Mouse (Mus musculus) CH12.LX (cell line): ENCODE results near the gene Ppp6r1. TPM values are rescaled to one million over a fixed set of nuclear protein-coding genes. Genes with fewer than 3 reads are reported as not detected.

Experiments
- DNase-seq: peaks from one replicate; pipeline ENCODE4 v3.0.0-alpha.2; 2013; ENCODE audit errors: extremely low read depth
- H3K27ac ChIP-seq: 2 replicates; pipeline ENCODE4 v1.5.1; 2012; ENCODE audit warnings: low read depth, mild to moderate bottlenecking, control low read depth, moderate library complexity; ENCODE audit not compliant: insufficient read depth
- H3K27me3 ChIP-seq: replicated peaks from 2 replicates; pipeline ENCODE3; 2012; ENCODE audit warnings: inconsistent platforms
- H3K36me3 ChIP-seq, 2 experiments: replicated peaks in 1 of 2; 2 replicates each; pipeline versions ENCODE3 to v1.6.1; 2012; ENCODE audit warnings: inconsistent platforms in 1 of 2, low read length in 1 of 2, mild to moderate bottlenecking in 1 of 2, mixed read lengths in 1 of 2, moderate library complexity in 1 of 2; ENCODE audit not compliant: control insufficient read depth in 1 of 2, insufficient read depth in 1 of 2
- H3K4me1 ChIP-seq, 2 experiments: 2 replicates each; pipeline ENCODE4 v1.6.1; 2012; ENCODE audit warnings: inconsistent platforms in 1 of 2, moderate library complexity in 1 of 2; ENCODE audit not compliant: insufficient read depth in 2 of 2, control insufficient read depth in 1 of 2
- H3K4me2 ChIP-seq: 2 replicates; pipeline ENCODE4 v1.6.1; 2012; ENCODE audit warnings: low read depth, mild to moderate bottlenecking, control low read depth; ENCODE audit not compliant: poor library complexity, insufficient read depth, severe bottlenecking
- H3K4me3 ChIP-seq, 3 experiments: fragments of 150-350 bp in 1 of 3; sonication (generic) in 1 of 3; replicated peaks in 1 of 3; 2 replicates each; pipeline versions ENCODE3 to v1.5.1; 2011 to 2012; ENCODE audit warnings: low read depth in 2 of 3, low read length in 2 of 3, mild to moderate bottlenecking in 2 of 3, moderate library complexity in 2 of 3, control low read depth in 1 of 3, improper control_type of control experiment in 1 of 3, inconsistent platforms in 1 of 3, mixed read lengths in 1 of 3; ENCODE audit not compliant: poor library complexity in 1 of 3
- H3K79me2 ChIP-seq: replicated peaks from 2 replicates; pipeline ENCODE4 v1.6.1; 2012; ENCODE audit warnings: mild to moderate bottlenecking, moderate library complexity; ENCODE audit not compliant: control insufficient read depth, poor library complexity, insufficient read depth, severe bottlenecking; ENCODE audit errors: extremely low read depth
- H3K9ac ChIP-seq: 2 replicates; pipeline ENCODE4 v1.6.1; 2012; ENCODE audit warnings: low read depth, mild to moderate bottlenecking, control low read depth, moderate library complexity; ENCODE audit not compliant: insufficient read depth
- H3K9me3 ChIP-seq: replicated peaks from 2 replicates; pipeline ENCODE3; 2012; ENCODE audit warnings: low read length, inconsistent platforms, mixed read lengths
- BHLHE40 ChIP-seq: IDR thresholded peaks from 2 replicates; pipeline ENCODE4 v1.6.1; 2011; ENCODE audit warnings: mild to moderate bottlenecking, low read depth, low read length, improper control_type of control experiment
- CHD1 ChIP-seq: IDR thresholded peaks from 2 replicates; pipeline ENCODE4 v1.6.1; 2012; ENCODE audit warnings: low read depth, low read length, improper control_type of control experiment, inconsistent platforms
- CHD2 ChIP-seq: IDR thresholded peaks from 2 replicates; pipeline ENCODE4 v1.6.1; 2011; ENCODE audit warnings: low read length, improper control_type of control experiment
- CTCF ChIP-seq, 2 experiments: IDR thresholded peaks in 1 of 2; conservative IDR thresholded peaks in 1 of 2; 2 replicates each; pipeline ENCODE4 v1.5.1; 2011 to 2012; ENCODE audit warnings: low read depth in 2 of 2, low read length in 2 of 2, improper control_type of control experiment in 1 of 2, inconsistent platforms in 1 of 2, mild to moderate bottlenecking in 1 of 2, moderate library complexity in 1 of 2
- E2F4 ChIP-seq: IDR thresholded peaks from 2 replicates; pipeline ENCODE4 v1.6.1; 2011; ENCODE audit warnings: low read depth, low read length, improper control_type of control experiment; ENCODE audit not compliant: insufficient replicate concordance
- ELF1 ChIP-seq: IDR thresholded peaks from 2 replicates; pipeline ENCODE4 v1.6.1; 2014; ENCODE audit warnings: low read depth, mild to moderate bottlenecking, inconsistent platforms, low read length, improper control_type of control experiment
- EP300 ChIP-seq: IDR thresholded peaks from 2 replicates; pipeline ENCODE4 v1.6.1; 2011; ENCODE audit warnings: low read length, improper control_type of control experiment
- ETS1 ChIP-seq: conservative IDR thresholded peaks from 2 replicates; pipeline ENCODE4 v1.6.1; 2012; ENCODE audit warnings: low read depth, mild to moderate bottlenecking, inconsistent platforms, low read length, improper control_type of control experiment, moderate library complexity
- GABPA ChIP-seq: IDR thresholded peaks from 2 replicates; pipeline ENCODE4 v1.6.1; 2012; ENCODE audit warnings: low read depth, low read length, improper control_type of control experiment, inconsistent platforms; ENCODE audit not compliant: insufficient replicate concordance
- HCFC1 ChIP-seq: IDR thresholded peaks from 2 replicates; pipeline ENCODE4 v1.6.1; 2012; ENCODE audit warnings: low read depth, mild to moderate bottlenecking, inconsistent platforms, low read length, improper control_type of control experiment
- IRF4 ChIP-seq: IDR thresholded peaks from 2 replicates; pipeline ENCODE4 v1.6.1; 2014; ENCODE audit warnings: low read depth, mild to moderate bottlenecking, inconsistent platforms, low read length, improper control_type of control experiment
- JUN ChIP-seq: IDR thresholded peaks from 2 replicates; pipeline ENCODE4 v1.6.1; 2011; ENCODE audit warnings: low read depth, mild to moderate bottlenecking, low read length, improper control_type of control experiment, moderate library complexity; ENCODE audit not compliant: insufficient read depth
- JUND ChIP-seq: conservative IDR thresholded peaks from 2 replicates; pipeline ENCODE4 v1.6.1; 2011; ENCODE audit warnings: low read depth, low read length, improper control_type of control experiment
- KAT2A ChIP-seq: IDR thresholded peaks from 2 replicates; pipeline ENCODE4 v1.6.1; 2012; ENCODE audit warnings: low read length, improper control_type of control experiment, inconsistent platforms; ENCODE audit not compliant: insufficient replicate concordance
- MAFK ChIP-seq: IDR thresholded peaks from 2 replicates; pipeline ENCODE4 v1.6.1; 2011; ENCODE audit warnings: low read length, improper control_type of control experiment; ENCODE audit not compliant: insufficient replicate concordance
- MAX ChIP-seq: IDR thresholded peaks from 2 replicates; pipeline ENCODE4 v1.6.1; 2011; ENCODE audit warnings: low read length, improper control_type of control experiment
- MAZ ChIP-seq: IDR thresholded peaks from 2 replicates; pipeline ENCODE4 v1.6.1; 2012; ENCODE audit warnings: low read depth, mild to moderate bottlenecking, inconsistent platforms, low read length, improper control_type of control experiment, moderate library complexity
- MEF2A ChIP-seq: IDR thresholded peaks from 2 replicates; pipeline ENCODE4 v1.6.1; 2014; ENCODE audit warnings: low read depth, mild to moderate bottlenecking, inconsistent platforms, low read length, improper control_type of control experiment, borderline replicate concordance
- MXI1 ChIP-seq: IDR thresholded peaks from 2 replicates; pipeline ENCODE4 v1.6.1; 2011; ENCODE audit warnings: mild to moderate bottlenecking, low read depth, low read length, improper control_type of control experiment
- MYC ChIP-seq: IDR thresholded peaks from 2 replicates; pipeline ENCODE4 v1.6.1; 2011; ENCODE audit warnings: low read depth, mild to moderate bottlenecking, improper control_type of control experiment, low read length
- NELFE ChIP-seq: IDR thresholded peaks from 2 replicates; pipeline ENCODE4 v1.6.1; 2011; ENCODE audit warnings: low read depth, low read length, improper control_type of control experiment
- NRF1 ChIP-seq: IDR thresholded peaks from 2 replicates; pipeline ENCODE4 v1.6.1; 2014; ENCODE audit warnings: low read depth, mild to moderate bottlenecking, inconsistent platforms, low read length, improper control_type of control experiment, moderate library complexity
- PAX5 ChIP-seq: IDR thresholded peaks from 2 replicates; pipeline ENCODE4 v1.6.1; 2012; ENCODE audit warnings: low read length, inconsistent platforms, mixed read lengths
- POLR2A ChIP-seq: IDR thresholded peaks from 2 replicates; pipeline ENCODE4 v1.6.1; 2011; ENCODE audit warnings: low read depth, mild to moderate bottlenecking, improper control_type of control experiment, low read length
- POLR2AphosphoS2 ChIP-seq: IDR thresholded peaks from 2 replicates; pipeline ENCODE4 v1.6.1; 2011; ENCODE audit warnings: low read depth, low read length, improper control_type of control experiment
- RAD21 ChIP-seq: IDR thresholded peaks from 2 replicates; pipeline ENCODE4 v1.6.1; 2011; ENCODE audit warnings: low read depth, mild to moderate bottlenecking, low read length, improper control_type of control experiment, moderate library complexity
- RCOR1 ChIP-seq: conservative IDR thresholded peaks from 2 replicates; pipeline ENCODE4 v1.6.1; 2012; ENCODE audit warnings: low read depth, mild to moderate bottlenecking, inconsistent platforms, low read length, improper control_type of control experiment
- SIN3A ChIP-seq: IDR thresholded peaks from 2 replicates; pipeline ENCODE4 v1.6.1; 2012; ENCODE audit warnings: low read length, improper control_type of control experiment, inconsistent platforms
- SMC3 ChIP-seq: IDR thresholded peaks from 2 replicates; pipeline ENCODE4 v1.6.1; 2011; ENCODE audit warnings: low read depth, low read length, improper control_type of control experiment
- TBP ChIP-seq: conservative IDR thresholded peaks from 2 replicates; pipeline ENCODE4 v1.6.1; 2011; ENCODE audit warnings: low read depth, low read length, improper control_type of control experiment
- TCF12 ChIP-seq: IDR thresholded peaks from 2 replicates; pipeline ENCODE4 v1.6.1; 2014; ENCODE audit warnings: low read depth, mild to moderate bottlenecking, inconsistent platforms, low read length, improper control_type of control experiment
- UBTF ChIP-seq: IDR thresholded peaks from 2 replicates; pipeline ENCODE4 v1.6.1; 2012; ENCODE audit warnings: low read depth, mild to moderate bottlenecking, inconsistent platforms, low read length, improper control_type of control experiment, moderate library complexity
- USF1 ChIP-seq: IDR thresholded peaks from 2 replicates; pipeline ENCODE4 v1.6.1; 2014; ENCODE audit warnings: low read depth, mild to moderate bottlenecking, inconsistent platforms, low read length, improper control_type of control experiment
- USF2 ChIP-seq: conservative IDR thresholded peaks from 2 replicates; pipeline ENCODE4 v1.6.1; 2011; ENCODE audit warnings: low read depth, low read length, improper control_type of control experiment
- ZC3H11A ChIP-seq: IDR thresholded peaks from 2 replicates; pipeline ENCODE4 v1.6.1; 2012; ENCODE audit warnings: low read depth, mild to moderate bottlenecking, inconsistent platforms, low read length, improper control_type of control experiment
- ZKSCAN1 ChIP-seq: IDR thresholded peaks from 2 replicates; pipeline ENCODE4 v1.6.1; 2012; ENCODE audit warnings: low read depth, inconsistent platforms, low read length, improper control_type of control experiment, borderline replicate concordance
- ZMIZ1 ChIP-seq: IDR thresholded peaks from 2 replicates; pipeline ENCODE4 v1.6.1; 2012; ENCODE audit warnings: low read depth, mild to moderate bottlenecking, inconsistent platforms, low read length, improper control_type of control experiment
- ZNF384 ChIP-seq: IDR thresholded peaks from 2 replicates; pipeline ENCODE4 v1.6.1; 2012; ENCODE audit warnings: low read depth, low read length, improper control_type of control experiment, inconsistent platforms
- dilution Hi-C: fragments of 300-500 bp; cut with MboI; formaldehyde crosslinking; loops from 2 replicates; pipeline ENCODE4 v1.14.3; 2020; ENCODE audit warnings: low sequenced_read_pairs; ENCODE audit not compliant: extremely low pct_unique_long_range_greater_than_20kb, extremely low pct_ligation_motif_present
- in situ Hi-C: fragments of 300-500 bp; cut with MboI; formaldehyde crosslinking; loops from 3 replicates; pipeline ENCODE4 v1.14.3; 2019; ENCODE audit warnings: low sequenced_read_pairs, low pct_ligation_motif_present, low pct_unique_long_range_greater_than_20kb, mixed read lengths
- polyA plus RNA-seq: library from polyadenylated mRNA; unstranded; fragments of >175 nt; gene quantifications from 2 replicates; pipeline ENCODE4 v1.2.1, GENCODE M21; 2012; ENCODE audit warnings: low read depth; ENCODE audit not compliant: insufficient read length
- total RNA-seq, 2 experiments: library from RNA; depleted of rRNA; stranded (reverse); fragments of 300-350 nt in 1 of 2; fragments of >200 nt in 1 of 2; gene quantifications; 2 replicates each; pipeline ENCODE4 v1.2.3; 2012 to 2014

Ppp6r1 gene
- total RNA-seq (2012; rRNA removed) (85.6 and 91.2 TPM in 2 replicates), total RNA-seq (2014; rRNA removed) (53.0 and 59.2 TPM in 2 replicates), polyA plus RNA-seq (108 and 118 TPM in 2 replicates)

DNA sequence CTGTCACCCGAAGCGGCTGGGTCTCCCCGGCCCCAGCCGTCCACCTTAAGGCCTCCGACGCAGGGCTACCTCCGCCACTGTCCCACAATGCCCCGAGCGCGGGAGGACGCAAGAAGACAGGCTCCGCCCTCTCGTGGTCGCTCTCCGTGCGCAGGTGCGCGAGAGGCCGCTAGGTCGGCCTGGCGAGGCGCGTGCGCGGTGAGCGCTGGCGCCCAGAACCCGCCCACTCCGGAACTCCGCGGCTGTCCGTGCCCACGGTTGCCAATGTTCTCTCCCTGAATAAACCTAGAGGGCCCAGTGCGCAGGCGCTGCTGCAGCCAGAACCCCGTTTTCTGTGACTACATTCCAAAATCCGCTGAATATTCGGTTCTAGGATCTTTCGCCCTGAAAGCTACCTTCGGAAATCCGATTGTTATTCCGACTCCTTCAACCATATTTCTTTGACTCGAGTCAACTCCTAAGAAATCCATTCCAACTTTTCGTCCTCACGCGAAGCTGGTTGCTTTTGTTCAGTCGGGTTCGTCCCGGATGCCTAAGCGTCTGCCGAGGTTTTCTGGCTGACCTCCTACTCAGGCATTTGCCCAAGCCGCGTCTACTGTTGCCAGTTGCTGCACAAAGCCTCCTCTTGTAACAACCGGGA is at the start of gene Ppp6r1:
Gene Ppp6r1, minus strand, starts transcription at position 108 of the 640 bp plus-strand sequence.
- Histone ChIP-seq H3K79me2 (peaks cover 44% of the 10 kb centered on the region), H3K4me2 (peak within 1 kb of the TSS; percentile 90), H3K4me1 (peaks cover 13 to 65% of the 10 kb centered on the region in 2 experiments), H3K9ac (peak within 1 kb of the TSS; percentile 98), H3K27ac (peak within 1 kb of the TSS; percentile 83), H3K9me3 (no peaks in the 10 kb centered on the region), H3K36me3 (peaks cover 11 to 40% of the 10 kb centered on the region in 2 experiments), H3K4me3 (peak within 1 kb of the TSS; percentile 80 to 94 (median 93)), H3K27me3 (no peaks in the 10 kb centered on the region)
- DNase-seq = peak; percentile 93
- in situ Hi-C loops (no loop called here), dilution Hi-C loops (no loop called here)
- TF ChIP-seq KAT2A = 0 out of 2 replicates have a peak, but pooled peaks have one; percentile 48
- TF ChIP-seq MAX = peak; percentile 35; the same call in 1 of the 2 replicates
- TF ChIP-seq USF2 = no peak
- TF ChIP-seq ZNF384 = no peak
- TF ChIP-seq TBP = peak; percentile 52
- TF ChIP-seq IRF4 = 0 out of 2 replicates have a peak, but pooled peaks have one; percentile 12
- peak; percentile 71 for TF ChIP-seq TCF12
- TF ChIP-seq MXI1 = peak; percentile 79
- peak; percentile 86 for TF ChIP-seq NELFE
- no peak for TF ChIP-seq CHD2
- TF ChIP-seq MYC = 0 out of 2 replicates have a peak, but pooled peaks have one; percentile 41
- peak; percentile 89 for TF ChIP-seq POLR2A
- no peak for TF ChIP-seq ETS1
- TF ChIP-seq RCOR1 = no peak
- TF ChIP-seq ZMIZ1 = peak; percentile 74
- TF ChIP-seq MEF2A = no peak
- TF ChIP-seq PAX5 = no peak
- no peak for TF ChIP-seq CHD1
- TF ChIP-seq ZKSCAN1 = no peak
- no peak for TF ChIP-seq BHLHE40
- TF ChIP-seq EP300 = no peak
- no peak for TF ChIP-seq SMC3
- no peak; the same call in 1 of the 2 replicates for TF ChIP-seq SIN3A
- TF ChIP-seq NRF1 = peak; percentile 90
- TF ChIP-seq GABPA = no peak
- TF ChIP-seq ZC3H11A = no peak
- TF ChIP-seq USF1 = no peak
- TF ChIP-seq POLR2AphosphoS2 = no peak; the same call in 1 of the 2 replicates
- no peak for TF ChIP-seq MAZ
- no peak for TF ChIP-seq E2F4
- TF ChIP-seq RAD21 = no peak
- no peak for TF ChIP-seq MAFK
- no peak for TF ChIP-seq UBTF
- TF ChIP-seq ELF1 = peak; percentile 92
- peak; percentile 73 for TF ChIP-seq HCFC1
- TF ChIP-seq JUND = no peak
- 0 out of 4 replicates have a peak, but pooled peaks of 1 of the 2 experiments have one; percentile 6 for TF ChIP-seq CTCF (conservative IDR thresholded peaks at IDR 0.05 in 1 of 2, IDR thresholded peaks at IDR 0.05 in 1 of 2; ENCODE audit: low read depth in 2 of 2, low read length in 2 of 2)
- no peak for TF ChIP-seq JUN
